Mouse (Mus musculus) retina, adult 2 months (tissue): ENCODE measurements around the gene Cdh13.

Experiments used
- DNase-seq: peaks from one replicate; pipeline ENCODE4 v3.0.0-alpha.2; 2012; ENCODE audit warnings: low read depth, low spot score

Cdh13 gene

GRCm38 (mm10) chr8:118380058-118380457 lies 96.5 kb downstream of the Cdh13 start:
- no peak for DNase-seq

GRCm38 (mm10) chr8:118380782-118381181 lies 97.2 kb downstream of the Cdh13 start:
- no peak for DNase-seq

- DNase-seq: no peak
Measured at GRCm38 (mm10) chr8:118381641-118382040, 98.1 kb downstream of the Cdh13 start.

- DNase-seq: no peak
Measured at GRCm38 (mm10) chr8:118384314-118384713, 100.8 kb downstream of the Cdh13 start.

- DNase-seq: no peak
Measured at GRCm38 (mm10) chr8:118389456-118389855, 105.9 kb downstream of the Cdh13 start.

GRCm38 (mm10) chr8:118393909-118394650 lies 110.5 kb downstream of the Cdh13 start:
- DNase-seq: no peak

- no peak for DNase-seq
Measured at GRCm38 (mm10) chr8:118395178-118395577, 111.6 kb downstream of the Cdh13 start.

GRCm38 (mm10) chr8:118404836-118405235 lies 121.3 kb downstream of the Cdh13 start:
- DNase-seq: no peak

- no peak for DNase-seq
Measured at GRCm38 (mm10) chr8:118407322-118407721, 123.8 kb downstream of the Cdh13 start.

- no peak for DNase-seq
Measured at GRCm38 (mm10) chr8:118409396-118409795, 125.9 kb downstream of the Cdh13 start.

GRCm38 (mm10) chr8:118410341-118410970 lies 126.9 kb downstream of the Cdh13 start:
- no peak for DNase-seq

- no peak for DNase-seq
Measured at GRCm38 (mm10) chr8:118415672-118416071, 132.1 kb downstream of the Cdh13 start.

- no peak for DNase-seq
Measured at GRCm38 (mm10) chr8:118416811-118417355, 133.3 kb downstream of the Cdh13 start.

- DNase-seq: no peak
Measured at GRCm38 (mm10) chr8:118422624-118423023, 139.1 kb downstream of the Cdh13 start.

- no peak for DNase-seq
Measured at GRCm38 (mm10) chr8:118428941-118429340, 145.4 kb downstream of the Cdh13 start.

- no peak for DNase-seq
Measured at GRCm38 (mm10) chr8:118431731-118432440, 148.4 kb downstream of the Cdh13 start.

GRCm38 (mm10) chr8:118433553-118434180 lies 150.1 kb downstream of the Cdh13 start:
- DNase-seq: no peak

GRCm38 (mm10) chr8:118436751-118437150 lies 153.2 kb downstream of the Cdh13 start:
- DNase-seq: no peak

GRCm38 (mm10) chr8:118437152-118437551 lies 153.6 kb downstream of the Cdh13 start:
- DNase-seq: no peak

GRCm38 (mm10) chr8:118437874-118438273 lies 154.3 kb downstream of the Cdh13 start:
- DNase-seq: no peak

- no peak for DNase-seq
Measured at GRCm38 (mm10) chr8:118439857-118440256, 156.3 kb downstream of the Cdh13 start.

GRCm38 (mm10) chr8:118443361-118443760 lies 159.8 kb downstream of the Cdh13 start:
- DNase-seq: no peak
